Mouse (Mus musculus) ES-Bruce4 (cell line): Measurements from ENCODE around the gene Wdr49. TPM values are rescaled to one million over a fixed set of nuclear protein-coding genes. Genes with fewer than 3 reads are reported as not detected.

ENCODE experiments used
- H3K27ac ChIP-seq: 2 replicates; pipeline ENCODE4 v1.5.1; 2012; ENCODE audit warnings: low read length, inconsistent platforms; ENCODE audit not compliant: insufficient read depth
- H3K27me3 ChIP-seq: 2 replicates; pipeline ENCODE4 v1.6.1; 2012; ENCODE audit warnings: mild to moderate bottlenecking, low read length, inconsistent platforms; ENCODE audit not compliant: control insufficient read depth, poor library complexity, insufficient read depth, severe bottlenecking
- H3K36me3 ChIP-seq: 2 replicates; pipeline ENCODE4 v1.6.1; 2012; ENCODE audit warnings: inconsistent platforms, mild to moderate bottlenecking, low read length, moderate library complexity; ENCODE audit not compliant: control insufficient read depth, poor library complexity, insufficient read depth, severe bottlenecking
- H3K4me1 ChIP-seq: one replicate; pipeline ENCODE4 v1.8.1; 2011; ENCODE audit warnings: low read length; ENCODE audit not compliant: control insufficient read depth, insufficient read depth
- H3K4me3 ChIP-seq: 2 replicates; pipeline ENCODE4 v1.5.1; 2011; ENCODE audit warnings: low read depth, mild to moderate bottlenecking, low read length
- H3K9ac ChIP-seq: 2 replicates; pipeline ENCODE4 v1.6.1; 2012; ENCODE audit warnings: low read depth, mild to moderate bottlenecking, inconsistent platforms; ENCODE audit not compliant: poor library complexity, severe bottlenecking
- H3K9me3 ChIP-seq: replicated peaks from 2 replicates; pipeline ENCODE4 v1.6.1; 2012; ENCODE audit warnings: mild to moderate bottlenecking, low read length, inconsistent platforms; ENCODE audit not compliant: control insufficient read depth, poor library complexity, insufficient read depth, severe bottlenecking
- CTCF ChIP-seq: IDR thresholded peaks from one replicate; pipeline ENCODE4 v1.8.1; 2011; ENCODE audit warnings: low read depth, low read length
- EP300 ChIP-seq: IDR thresholded peaks from 2 replicates; pipeline ENCODE4 v1.6.1; 2011; ENCODE audit warnings: low read depth, low read length; ENCODE audit not compliant: insufficient read depth
- POLR2A ChIP-seq: IDR thresholded peaks from one replicate; pipeline ENCODE4 v1.8.1; 2011; ENCODE audit warnings: low read length; ENCODE audit not compliant: insufficient read depth
- polyA plus RNA-seq: library from polyadenylated mRNA; stranded (reverse); fragments of >200 nt; gene quantifications from 2 replicates; pipeline ENCODE4 v1.2.4, GENCODE M21; 2011; ENCODE audit warnings: low read depth; ENCODE audit not compliant: missing spikeins, insufficient read depth, insufficient read length

The Wdr49 gene
- polyA plus RNA-seq = not detected in 2 replicates

- H3K27me3 ChIP-seq = no peaks in the 10 kb centered on the region
- TF ChIP-seq CTCF = no peak
- no peak for TF ChIP-seq EP300
- TF ChIP-seq POLR2A = no peak
- H3K9me3 ChIP-seq = no peaks in the 10 kb centered on the region
- no peak within 1 kb of the TSS for H3K27ac ChIP-seq
- no peak within 1 kb of the TSS for H3K9ac ChIP-seq
- no peaks in the 10 kb centered on the region for H3K4me1 ChIP-seq
- H3K4me3 ChIP-seq = no peak within 1 kb of the TSS
- H3K36me3 ChIP-seq = no peaks in the 10 kb centered on the region
Measured at GRCm38 (mm10) chr3:75482056-75482455, at the start of gene Wdr49. Wdr49 (minus strand) TSS chr3:75482156.

DNA sequence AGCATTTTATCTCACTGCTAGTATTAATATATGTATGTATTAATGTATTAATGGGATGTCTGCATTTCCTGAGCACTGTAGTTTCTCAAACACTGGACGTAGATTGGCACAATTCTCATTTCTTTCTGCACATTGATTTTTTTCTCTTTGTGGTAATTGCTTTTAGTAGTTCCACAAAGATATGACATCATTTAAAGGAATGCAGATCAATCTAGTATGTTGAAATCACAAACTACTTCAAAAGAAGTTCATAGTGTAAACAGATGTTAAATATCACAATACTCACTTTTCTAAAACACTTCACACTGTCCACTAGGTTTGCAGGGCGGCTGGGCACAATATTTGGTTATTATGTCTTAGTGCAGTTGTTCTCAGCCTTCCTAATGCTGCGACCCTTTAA lies 49.1 kb upstream of the Wdr49 start:
- Histone ChIP-seq H3K9ac (no peak overlapping the region), H3K27me3 (no peaks in the 10 kb centered on the region), H3K4me3 (no peak overlapping the region), H3K9me3 (no peaks in the 10 kb centered on the region), H3K27ac (no peak overlapping the region), H3K4me1 (no peaks in the 10 kb centered on the region), H3K36me3 (peaks cover 11% of the 10 kb centered on the region)
- TF ChIP-seq POLR2A (no peak), CTCF (no peak), EP300 (no peak)

DNA sequence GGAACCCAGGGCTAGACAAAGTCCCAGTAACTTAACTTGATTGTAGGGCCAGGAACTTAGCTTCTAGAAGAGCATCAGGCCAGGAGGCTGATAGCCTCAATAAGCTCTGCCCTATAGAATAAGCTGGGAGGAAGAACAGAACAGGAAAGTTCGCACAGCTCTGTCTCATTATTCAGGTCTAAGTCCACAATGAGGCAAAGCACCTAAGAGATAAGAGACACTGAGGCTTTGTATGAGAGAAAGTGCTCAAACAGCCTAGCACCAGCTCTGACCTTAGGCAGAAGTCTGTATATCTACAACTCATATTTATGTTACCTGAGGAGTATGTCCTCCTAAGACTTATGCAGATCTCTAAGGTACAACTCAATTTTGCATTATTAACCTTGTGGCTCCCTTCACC lies 40.6 kb upstream of the Wdr49 start:
- Histone ChIP-seq H3K27ac (no peak overlapping the region), H3K4me1 (no peaks in the 10 kb centered on the region), H3K4me3 (no peak overlapping the region), H3K36me3 (peaks cover 12% of the 10 kb centered on the region), H3K9me3 (no peaks in the 10 kb centered on the region), H3K9ac (no peak overlapping the region), H3K27me3 (no peaks in the 10 kb centered on the region)
- TF ChIP-seq CTCF = no peak
- TF ChIP-seq EP300 = no peak
- no peak for TF ChIP-seq POLR2A

GRCm38 (mm10) chr3:75521314-75521713 lies 39.4 kb upstream of the Wdr49 start:
- H3K27me3 ChIP-seq = no peaks in the 10 kb centered on the region
- H3K4me1 ChIP-seq = no peaks in the 10 kb centered on the region
- no peaks in the 10 kb centered on the region for H3K9me3 ChIP-seq
- H3K4me3 ChIP-seq = no peak overlapping the region
- no peak for TF ChIP-seq CTCF
- no peak for TF ChIP-seq EP300
- no peak for TF ChIP-seq POLR2A
- peaks cover 4% of the 10 kb centered on the region for H3K36me3 ChIP-seq
- no peak overlapping the region for H3K27ac ChIP-seq
- H3K9ac ChIP-seq = no peak overlapping the region

DNA sequence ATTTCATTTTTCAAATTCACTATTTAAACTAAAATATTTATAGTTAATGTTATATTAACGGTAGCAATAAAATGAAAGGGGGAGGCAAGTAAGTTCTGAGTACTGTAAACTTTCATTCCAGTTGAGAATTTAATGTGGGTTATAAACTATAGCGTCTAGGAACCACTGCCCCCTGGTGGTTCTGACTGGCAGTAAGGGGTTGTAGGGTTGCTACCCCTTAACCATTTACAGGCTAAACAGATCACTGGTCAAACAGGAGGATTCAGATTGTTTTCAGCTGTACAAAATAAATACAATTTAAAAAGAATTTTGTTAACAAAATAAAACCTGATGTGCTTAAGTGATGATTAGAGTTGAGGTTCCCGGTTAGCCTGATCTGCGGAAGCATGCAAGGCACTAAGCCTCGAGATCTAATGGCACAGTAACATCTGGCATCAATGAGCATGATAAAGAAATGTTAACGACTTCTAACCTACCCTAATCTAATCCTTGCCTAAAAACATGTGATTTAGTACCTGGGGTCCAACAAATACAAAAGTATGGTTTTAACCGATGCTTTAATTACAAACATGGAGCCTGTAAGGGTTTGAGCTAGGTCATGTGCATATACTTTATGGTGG lies 35.8 kb upstream of the Wdr49 start:
- TF ChIP-seq CTCF = peak; percentile 5
- no peak for TF ChIP-seq EP300
- no peak for TF ChIP-seq POLR2A
- Histone ChIP-seq H3K4me1 (no peaks in the 10 kb centered on the region), H3K9me3 (no peaks in the 10 kb centered on the region), H3K27me3 (no peaks in the 10 kb centered on the region), H3K4me3 (no peak overlapping the region), H3K9ac (no peak overlapping the region), H3K36me3 (peaks cover 4% of the 10 kb centered on the region), H3K27ac (no peak overlapping the region)

GRCm38 (mm10) chr3:75498961-75499960 lies 17.3 kb upstream of the Wdr49 start:
- Histone ChIP-seq H3K4me3 (no peak overlapping the region), H3K9me3 (no peaks in the 10 kb centered on the region), H3K9ac (no peak overlapping the region), H3K4me1 (no peaks in the 10 kb centered on the region), H3K27me3 (no peaks in the 10 kb centered on the region), H3K27ac (no peak overlapping the region), H3K36me3 (no peaks in the 10 kb centered on the region)
- no peak for TF ChIP-seq CTCF
- TF ChIP-seq POLR2A = no peak
- no peak for TF ChIP-seq EP300
